Mouse (Mus musculus) midbrain, postnatal 0 days (tissue): ENCODE data around the gene Hadhb. TPM values are rescaled to one million over a fixed set of nuclear protein-coding genes. Genes with fewer than 3 reads are reported as not detected.

Experiments
- ATAC-seq: fragments of 200-750 bp; cut with Nextera tagmentation; 2 replicates; pipeline ENCODE4 v1.8.0; 2017; ENCODE audit warnings: moderate number of reproducible peaks, mild to moderate bottlenecking, moderate TSS enrichment, moderate library complexity; ENCODE audit not compliant: low FRiP score
- DNase-seq: peaks from one replicate; pipeline ENCODE4 v3.0.0-alpha.2; 2015; ENCODE audit warnings: low spot score
- H3K27ac ChIP-seq: fragments of 300-500 bp; sonication (generic); 2 replicates; pipeline ENCODE4 v1.5.1; 2014; ENCODE audit warnings: low read depth, mild to moderate bottlenecking, low read length, mixed read lengths
- H3K27me3 ChIP-seq: fragments of 300-500 bp; sonication (generic); 2 replicates; pipeline ENCODE4 v1.6.1; 2014; ENCODE audit warnings: low read length, control low read depth, mixed read lengths; ENCODE audit not compliant: insufficient read depth
- H3K36me3 ChIP-seq: fragments of 300-500 bp; sonication (generic); 2 replicates; pipeline ENCODE4 v1.6.1; 2014; ENCODE audit warnings: low read length, control low read depth, mixed read lengths; ENCODE audit not compliant: insufficient read depth
- H3K4me1 ChIP-seq: fragments of 300-500 bp; sonication (generic); 2 replicates; pipeline ENCODE4 v1.6.1; 2014; ENCODE audit warnings: mild to moderate bottlenecking, control low read depth, antibody characterized with exemption, low read length, mixed read lengths; ENCODE audit not compliant: insufficient read depth
- H3K4me2 ChIP-seq: fragments of 300-500 bp; sonication (generic); 2 replicates; pipeline ENCODE4 v1.6.1; 2014; ENCODE audit warnings: low read depth, mild to moderate bottlenecking, low read length, mixed read lengths; ENCODE audit not compliant: poor library complexity, severe bottlenecking
- H3K4me3 ChIP-seq: fragments of 300-500 bp; sonication (generic); 2 replicates; pipeline ENCODE4 v1.5.1; 2014; ENCODE audit warnings: low read depth, mild to moderate bottlenecking, low read length, moderate library complexity
- H3K9ac ChIP-seq: fragments of 300-500 bp; sonication (generic); replicated peaks from 2 replicates; pipeline ENCODE4 v1.6.1; 2014; ENCODE audit warnings: mild to moderate bottlenecking, low read length, moderate library complexity, mixed read lengths; ENCODE audit not compliant: poor library complexity, severe bottlenecking
- H3K9me3 ChIP-seq: fragments of 300-500 bp; sonication (generic); 2 replicates; pipeline ENCODE4 v1.6.1; 2016; ENCODE audit warnings: low read length, control low read depth
- CTCF ChIP-seq: IDR thresholded peaks from 2 replicates; pipeline ENCODE4 v1.5.1; 2016; ENCODE audit warnings: antibody characterized with exemption, mild to moderate bottlenecking
- WGBS: fragments of 180-500 bp; shearing (Covaris S2); extraction: QIAGEN DNeasy Blood & Tissue Kit; methylation state at CpG from one replicate; pipeline ENCODE4 v1.1.7; 2014; 5-methylcytosine and 5-hydroxymethylcytosine counted together
- polyA plus RNA-seq: library from polyadenylated mRNA; unstranded; fragments of >200 nt; fragmentation: Nextera tagmentation; extraction: Ambion mirVana; gene quantifications from 2 replicates; pipeline ENCODE4 v1.2.1, GENCODE M21; 2015
- total RNA-seq: library from RNA; depleted of rRNA; stranded (reverse); fragments of >200 nt; gene quantifications from 2 replicates; pipeline ENCODE4 v1.2.3, GENCODE M21; 2014

Gene Hadhb
- total and polyA plus RNA-seq, 2 experiments from 2014 or later = 41.1 to 56.8 TPM

DNA sequence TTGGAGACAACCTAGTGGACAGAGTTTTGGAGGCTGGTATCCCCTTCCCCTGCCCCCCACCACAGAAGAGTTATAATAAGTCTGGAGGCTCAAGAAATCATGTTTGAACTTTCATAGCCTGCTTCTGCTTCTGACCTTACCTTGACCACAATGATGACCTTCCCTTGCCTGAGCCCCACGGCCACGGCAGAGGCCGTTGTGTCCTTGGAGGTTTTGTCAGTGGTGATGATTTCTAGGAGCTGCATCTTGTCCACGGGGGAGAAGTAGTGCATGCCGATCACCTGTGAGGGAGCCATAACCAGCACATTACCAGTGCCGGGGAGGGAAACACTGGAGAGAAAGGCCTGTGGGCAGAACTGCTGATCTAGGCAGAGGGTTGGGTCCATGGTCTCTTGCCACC, 32.6 kb upstream of the Hadhb start:
- TF ChIP-seq CTCF = no peak
- Histone ChIP-seq H3K9me3 (no peaks in the 10 kb centered on the region), H3K9ac (no peak overlapping the region), H3K27me3 (no peaks in the 10 kb centered on the region), H3K27ac (no peak overlapping the region), H3K4me2 (no peak overlapping the region), H3K4me3 (no peak overlapping the region), H3K4me1 (no peaks in the 10 kb centered on the region), H3K36me3 (peaks cover 74% of the 10 kb centered on the region)
- 94% methylated on average over 6 of the region's 6 CpGs for WGBS
- ATAC-seq (no peak), DNase-seq (no peak)

DNA sequence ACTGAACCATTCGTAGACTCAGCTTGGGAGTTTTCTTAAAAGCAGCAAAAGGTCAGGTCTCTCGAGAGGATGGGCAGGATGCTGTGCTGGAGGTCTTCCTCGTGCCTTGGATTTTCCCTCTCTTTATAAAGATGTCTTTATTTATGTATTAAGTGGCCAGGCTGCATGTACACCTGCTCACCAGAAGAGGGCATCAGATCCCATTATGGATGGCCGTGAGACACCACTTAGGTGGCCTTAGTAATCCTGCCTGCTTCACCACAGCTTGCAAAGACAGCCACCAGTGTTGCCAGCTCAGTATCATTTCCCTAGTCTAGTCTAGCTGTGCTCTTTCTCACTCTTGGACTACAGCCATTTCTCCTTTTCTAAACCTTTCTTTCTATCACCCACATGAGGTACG, 29.5 kb upstream of the Hadhb start:
- H3K9me3 ChIP-seq = no peaks in the 10 kb centered on the region
- no peak overlapping the region for H3K9ac ChIP-seq
- no peaks in the 10 kb centered on the region for H3K4me1 ChIP-seq
- no peak overlapping the region for H3K27ac ChIP-seq
- H3K36me3 ChIP-seq = peaks cover 81% of the 10 kb centered on the region
- peak; percentile 81 for TF ChIP-seq CTCF
- no peak overlapping the region for H3K4me2 ChIP-seq
- DNase-seq (peak; percentile 62), ATAC-seq (no peak)
- WGBS = 34% methylated on average over 5 of the region's 5 CpGs
- no peak overlapping the region for H3K4me3 ChIP-seq
- H3K27me3 ChIP-seq = no peaks in the 10 kb centered on the region

DNA sequence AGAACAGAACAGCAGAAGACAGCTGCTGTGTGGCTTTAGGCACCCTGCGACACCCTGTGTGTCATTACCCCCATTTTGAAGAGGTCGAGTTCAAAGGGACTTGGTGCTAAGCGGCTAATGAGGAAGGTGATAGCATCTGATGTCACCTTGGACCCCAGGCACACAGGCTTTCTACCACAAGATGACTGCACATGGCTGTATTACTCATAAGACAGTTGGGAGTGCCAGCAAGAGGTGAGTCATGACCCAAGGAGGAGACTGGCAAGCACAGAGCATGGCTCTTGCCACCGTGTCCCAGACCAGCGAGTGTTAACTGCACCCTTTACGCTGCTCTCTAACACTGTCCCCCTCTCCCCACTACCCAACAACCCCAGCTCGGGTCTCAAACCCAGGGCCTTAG, 28.3 kb upstream of the Hadhb start:
- no peak overlapping the region for H3K9ac ChIP-seq
- H3K4me1 ChIP-seq = no peaks in the 10 kb centered on the region
- no peak for ATAC-seq
- H3K9me3 ChIP-seq = no peaks in the 10 kb centered on the region
- no peak for DNase-seq
- 91% methylated on average over 7 of the region's 7 CpGs for WGBS
- TF ChIP-seq CTCF = no peak
- H3K27ac ChIP-seq = no peak overlapping the region
- H3K4me3 ChIP-seq = no peak overlapping the region
- no peaks in the 10 kb centered on the region for H3K27me3 ChIP-seq
- H3K36me3 ChIP-seq = peaks cover 73% of the 10 kb centered on the region
- H3K4me2 ChIP-seq = no peak overlapping the region

DNA sequence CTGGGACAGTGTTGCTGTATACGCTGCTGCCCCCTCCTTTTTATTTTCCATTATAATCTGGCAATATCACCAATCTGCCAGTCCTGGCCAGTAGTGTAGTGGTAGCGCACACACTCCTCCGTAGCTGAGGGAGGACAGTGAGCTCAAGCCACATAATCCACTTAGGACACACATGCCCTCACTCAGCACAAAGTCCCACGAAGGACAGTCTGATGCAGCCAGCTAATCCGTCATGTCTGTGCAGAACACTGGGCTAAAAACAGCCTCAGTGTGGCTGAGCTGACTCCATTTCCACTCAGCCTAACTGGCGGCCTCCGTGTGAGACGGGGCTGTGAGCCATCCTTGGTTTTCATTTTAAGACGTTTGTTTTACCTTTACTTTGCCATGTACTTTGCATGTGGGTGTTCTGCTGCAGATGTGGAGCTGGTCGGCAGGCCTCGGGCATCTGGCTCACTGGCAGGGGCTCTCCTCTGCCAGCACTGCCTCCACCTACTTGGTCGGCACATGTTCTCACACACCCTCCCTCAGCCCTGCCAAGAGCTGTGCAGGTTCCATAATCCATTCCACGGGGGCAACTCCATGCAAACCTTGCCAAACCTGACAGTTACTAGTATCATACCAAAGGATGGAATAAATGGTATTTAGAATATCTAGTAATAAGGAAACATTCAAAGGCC, 27.0 kb upstream of the Hadhb start:
- Histone ChIP-seq H3K27ac (no peak overlapping the region), H3K27me3 (no peaks in the 10 kb centered on the region), H3K4me3 (no peak overlapping the region), H3K9me3 (no peaks in the 10 kb centered on the region), H3K4me1 (no peaks in the 10 kb centered on the region), H3K36me3 (peaks cover 67% of the 10 kb centered on the region), H3K9ac (no peak overlapping the region), H3K4me2 (no peak overlapping the region)
- 89% methylated on average over 13 of the region's 13 CpGs for WGBS
- no peak for DNase-seq
- ATAC-seq = no peak
- no peak for TF ChIP-seq CTCF

DNA sequence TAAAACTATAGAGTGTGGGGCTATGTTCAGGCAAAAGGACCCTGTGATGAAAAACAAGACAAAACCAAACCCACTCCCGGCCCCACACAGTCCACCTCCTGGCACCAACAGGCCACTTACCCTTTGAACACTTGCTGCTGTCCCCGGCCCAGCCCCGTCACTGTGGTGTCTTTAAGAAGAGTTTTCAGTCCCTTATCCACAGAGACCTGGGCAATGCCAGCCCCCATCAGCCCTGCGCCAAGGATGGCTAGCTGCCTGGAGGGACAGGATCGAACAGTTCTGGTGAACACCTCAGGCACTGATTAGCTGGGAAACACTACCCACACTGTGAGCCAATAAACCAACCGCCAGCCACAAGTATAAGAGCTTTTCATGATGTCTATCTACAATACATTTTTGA, 26.4 kb upstream of the Hadhb start:
- Histone ChIP-seq H3K27ac (no peak overlapping the region), H3K4me3 (no peak overlapping the region), H3K9me3 (no peaks in the 10 kb centered on the region), H3K4me2 (no peak overlapping the region), H3K4me1 (no peaks in the 10 kb centered on the region), H3K36me3 (peaks cover 61% of the 10 kb centered on the region), H3K9ac (no peak overlapping the region), H3K27me3 (no peaks in the 10 kb centered on the region)
- WGBS = 87% methylated on average over 6 of the region's 6 CpGs
- ATAC-seq (no peak), DNase-seq (no peak)
- TF ChIP-seq CTCF = no peak

DNA sequence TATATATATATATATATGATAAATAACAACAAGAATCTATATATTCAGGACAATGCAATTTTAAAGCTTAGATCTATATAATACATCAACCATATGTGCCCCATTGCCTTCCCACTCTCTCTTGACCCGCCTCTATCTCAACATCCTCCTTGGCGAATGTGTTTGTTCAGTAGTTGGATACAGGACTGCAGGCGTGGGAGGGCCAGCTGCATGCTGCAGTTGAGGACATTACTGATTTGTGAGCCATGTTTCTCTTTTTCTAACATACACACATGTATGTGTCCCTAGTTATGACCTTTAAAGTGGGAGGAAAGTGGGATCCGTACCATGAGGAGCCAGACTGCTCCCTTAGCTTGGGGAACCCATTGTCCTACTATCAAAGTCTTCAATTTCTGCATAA, 23.8 kb upstream of the Hadhb start:
- H3K9ac ChIP-seq = no peak overlapping the region
- H3K36me3 ChIP-seq = peaks cover 52% of the 10 kb centered on the region
- ATAC-seq = no peak

More for the DNA sequence above, 23.8 kb upstream of the Hadhb start:
- no peak overlapping the region for H3K27ac ChIP-seq
- no peaks in the 10 kb centered on the region for H3K27me3 ChIP-seq
- no peak for DNase-seq
- no peak for TF ChIP-seq CTCF
- no peak overlapping the region for H3K4me3 ChIP-seq
- WGBS = 98% methylated on average over 4 of the region's 4 CpGs
- H3K4me1 ChIP-seq = no peaks in the 10 kb centered on the region
- H3K4me2 ChIP-seq = no peak overlapping the region
- no peaks in the 10 kb centered on the region for H3K9me3 ChIP-seq
